Mouse (Mus musculus) embryonic fibroblast, embryonic 13.5 days (primary cell): Measurements from ENCODE around the gene Fam76a. TPM values are rescaled to one million over a fixed set of nuclear protein-coding genes. Genes with fewer than 3 reads are reported as not detected.

Experiments used
- H3K27ac ChIP-seq: 2 replicates; pipeline ENCODE4 v1.5.1; 2012; ENCODE audit warnings: low read length, control low read depth, inconsistent platforms; ENCODE audit not compliant: insufficient read depth
- H3K4me1 ChIP-seq: 2 replicates; pipeline ENCODE4 v1.6.1; 2011; ENCODE audit warnings: low read length; ENCODE audit not compliant: control insufficient read depth, insufficient read depth
- H3K4me3 ChIP-seq: 2 replicates; pipeline ENCODE4 v1.5.1; 2011; ENCODE audit warnings: mild to moderate bottlenecking, control low read depth, low read length; ENCODE audit not compliant: insufficient read depth
- CTCF ChIP-seq: IDR thresholded peaks from 2 replicates; pipeline ENCODE4 v1.5.1; 2011; ENCODE audit warnings: mild to moderate bottlenecking, control low read depth, low read length, moderate library complexity, borderline replicate concordance; ENCODE audit not compliant: insufficient read depth
- POLR2A ChIP-seq: IDR thresholded peaks from 2 replicates; pipeline ENCODE4 v1.6.1; 2011; ENCODE audit warnings: low read depth, mild to moderate bottlenecking, control low read depth, low read length, moderate library complexity
- polyA plus RNA-seq: library from polyadenylated mRNA; stranded (reverse); fragments of >200 nt; gene quantifications from 2 replicates; pipeline ENCODE4 v1.2.4, GENCODE M21; 2011; ENCODE audit warnings: low read depth; ENCODE audit not compliant: missing spikeins, insufficient read length

The Fam76a gene
- polyA plus RNA-seq, 1 experiment: 38.8 TPM

DNA sequence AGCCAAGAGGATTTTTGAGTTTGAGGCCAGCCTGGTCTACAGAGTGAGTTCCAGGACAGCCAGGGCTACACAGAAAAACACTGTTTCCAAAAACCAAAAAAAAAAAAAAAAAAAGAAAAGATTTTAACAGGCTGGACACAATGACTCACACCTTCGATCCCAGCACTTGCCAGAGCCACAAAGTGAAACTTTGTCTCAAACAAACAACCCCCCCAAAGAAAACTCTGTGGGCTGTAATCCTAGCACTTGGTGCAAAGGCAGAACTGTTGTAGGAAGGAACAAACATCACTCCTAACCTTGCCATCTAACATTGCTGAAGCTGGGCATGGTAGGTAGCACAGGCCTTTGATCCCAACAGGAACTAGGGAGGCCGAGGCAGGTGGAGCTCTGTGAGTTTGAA, 57.5 kb downstream of the Fam76a start:
- Histone ChIP-seq H3K4me3 (no peak overlapping the region), H3K4me1 (0 out of 2 replicates have a peak, but pooled peaks cover 2% of the 10 kb centered on the region), H3K27ac (no peak overlapping the region)
- TF ChIP-seq POLR2A: no peak
- no peak for TF ChIP-seq CTCF

DNA sequence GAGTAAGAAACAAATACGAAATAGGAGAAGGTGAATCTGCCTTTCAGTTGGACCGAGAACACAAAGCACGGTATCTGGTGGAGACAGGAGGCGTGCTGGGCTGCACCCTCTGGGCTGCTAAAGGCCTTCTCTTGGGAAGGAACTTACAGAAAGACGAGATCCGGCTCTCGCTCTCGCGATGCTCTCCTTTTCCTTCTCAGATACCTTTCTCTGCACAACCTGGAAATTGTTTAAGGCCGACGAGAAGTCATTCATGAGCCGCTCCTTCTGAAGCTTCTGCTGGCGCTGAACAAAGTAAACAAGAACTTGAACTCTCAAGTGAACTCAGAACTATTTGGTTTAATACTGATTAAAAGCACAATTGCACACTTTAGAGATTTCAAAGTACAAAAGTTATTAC, 59.3 kb downstream of the Fam76a start:
- Histone ChIP-seq H3K4me3 (no peak overlapping the region), H3K27ac (no peak overlapping the region), H3K4me1 (0 out of 2 replicates have a peak, but pooled peaks cover 2% of the 10 kb centered on the region)
- TF ChIP-seq POLR2A (no peak), CTCF (no peak)

DNA sequence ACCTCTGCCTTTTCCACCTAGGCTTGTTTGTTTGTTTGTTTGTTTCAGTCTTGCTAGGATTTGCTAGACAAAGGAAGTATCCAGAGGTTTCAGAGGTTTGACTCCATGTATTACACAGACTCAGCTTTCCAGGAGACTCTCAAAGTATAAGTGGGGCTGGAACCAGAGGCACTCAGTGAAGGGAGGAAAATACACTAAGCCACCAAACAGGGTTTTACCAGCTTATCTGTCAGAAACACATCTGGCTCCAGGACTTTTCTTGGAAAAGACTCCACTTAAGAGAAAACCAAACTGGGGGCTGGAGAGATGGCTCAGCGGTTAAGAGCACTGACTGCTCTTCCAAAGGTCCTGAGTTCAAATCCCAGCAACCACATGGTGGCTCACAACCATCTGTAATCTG, 61.5 kb downstream of the Fam76a start:
- Histone ChIP-seq H3K4me1 (0 out of 2 replicates have a peak, but pooled peaks cover 2% of the 10 kb centered on the region), H3K4me3 (no peak overlapping the region), H3K27ac (no peak overlapping the region)
- no peak for TF ChIP-seq CTCF
- TF ChIP-seq POLR2A: no peak

Other genes with a start within 250 kb of the Fam76a start
- gene Xkr8, start 190.0 kb downstream of the Fam76a start, polyA plus RNA-seq: 5.3 and 10.2 TPM in 2 replicates
- gene Smpdl3b, start 165.3 kb downstream of the Fam76a start, polyA plus RNA-seq: 2.7 and 2.9 TPM in 2 replicates
- gene Rpa2, start 154.2 kb downstream of the Fam76a start, polyA plus RNA-seq: 16.9 and 20.2 TPM in 2 replicates
- gene Themis2, start 126.2 kb downstream of the Fam76a start, polyA plus RNA-seq: 0.16 TPM in 1 of 2 replicates, not detected in the other
- 51.1 and 59.9 TPM in 2 replicates for gene Ppp1r8, start 79.4 kb downstream of the Fam76a start, polyA plus RNA-seq
- 71.8 and 72.4 TPM in 2 replicates for gene Stx12, start 38.0 kb downstream of the Fam76a start, polyA plus RNA-seq
- gene Fgr, start 51.5 kb upstream of the Fam76a start, polyA plus RNA-seq: not detected in 2 replicates
- 37.5 and 46.0 TPM in 2 replicates for gene Ahdc1, start 88.7 kb upstream of the Fam76a start, polyA plus RNA-seq
- gene Wasf2, start 207.9 kb upstream of the Fam76a start, polyA plus RNA-seq: 101 and 107 TPM in 2 replicates